Mouse (Mus musculus) left cerebral cortex, adult 9 months (tissue): Measurements from ENCODE around the gene Ing1.

Source experiments
- DNase-seq, 2 experiments: peaks; one replicate each; pipeline ENCODE4 v3.0.0; 2022; ENCODE audit warnings: low spot score in 2 of 2

Gene Ing1

GRCm38 (mm10) chr8:11554799-11555719, at the start of gene Ing1:
TSS of gene Ing1 (plus strand) at chr8:11555571.
- DNase-seq: peak; percentile 91 to 93

GRCm38 (mm10) chr8:11506074-11506473, 49.3 kb upstream of the Ing1 start:
- DNase-seq: no peak

- DNase-seq: no peak
These were observed 48.6 kb upstream of the Ing1 start for GRCm38 (mm10) chr8:11506802-11507201.

- DNase-seq: no peak
These were observed 46.5 kb upstream of the Ing1 start for GRCm38 (mm10) chr8:11508880-11509279.

GRCm38 (mm10) chr8:11510971-11511370, 44.4 kb upstream of the Ing1 start:
- no peak for DNase-seq

GRCm38 (mm10) chr8:11512711-11513110, 42.7 kb upstream of the Ing1 start:
- DNase-seq: no peak

GRCm38 (mm10) chr8:11513247-11513646, 42.1 kb upstream of the Ing1 start:
- DNase-seq: no peak

GRCm38 (mm10) chr8:11516292-11516691, 39.1 kb upstream of the Ing1 start:
- DNase-seq: no peak

GRCm38 (mm10) chr8:11517366-11518055, 37.9 kb upstream of the Ing1 start:
- DNase-seq: no peak

GRCm38 (mm10) chr8:11518056-11518396, 37.3 kb upstream of the Ing1 start:
- DNase-seq: no peak

GRCm38 (mm10) chr8:11518676-11519075, 36.7 kb upstream of the Ing1 start:
- no peak for DNase-seq

GRCm38 (mm10) chr8:11523331-11523730, 32.0 kb upstream of the Ing1 start:
- no peak for DNase-seq

- DNase-seq: no peak
These were observed 25.1 kb upstream of the Ing1 start for GRCm38 (mm10) chr8:11530155-11530770.

- no peak for DNase-seq
These were observed 24.5 kb upstream of the Ing1 start for GRCm38 (mm10) chr8:11530849-11531248.

- DNase-seq: no peak
These were observed 20.9 kb upstream of the Ing1 start for GRCm38 (mm10) chr8:11534494-11534893.

- no peak for DNase-seq
These were observed 16.3 kb upstream of the Ing1 start for GRCm38 (mm10) chr8:11539049-11539448.

GRCm38 (mm10) chr8:11540182-11540581, 15.2 kb upstream of the Ing1 start:
- DNase-seq: no peak

- no peak for DNase-seq
These were observed 13.3 kb upstream of the Ing1 start for GRCm38 (mm10) chr8:11542031-11542430.

- no peak for DNase-seq
These were observed 12.5 kb upstream of the Ing1 start for GRCm38 (mm10) chr8:11542866-11543265.

GRCm38 (mm10) chr8:11544386-11544785, 11.0 kb upstream of the Ing1 start:
- DNase-seq: no peak

GRCm38 (mm10) chr8:11547063-11547462, 8.3 kb upstream of the Ing1 start:
- DNase-seq: no peak

GRCm38 (mm10) chr8:11549706-11550105, 5.7 kb upstream of the Ing1 start:
- DNase-seq: no peak
